ENCODE assay signal across 20 mouse cellular contexts in the genomic region with DNA sequence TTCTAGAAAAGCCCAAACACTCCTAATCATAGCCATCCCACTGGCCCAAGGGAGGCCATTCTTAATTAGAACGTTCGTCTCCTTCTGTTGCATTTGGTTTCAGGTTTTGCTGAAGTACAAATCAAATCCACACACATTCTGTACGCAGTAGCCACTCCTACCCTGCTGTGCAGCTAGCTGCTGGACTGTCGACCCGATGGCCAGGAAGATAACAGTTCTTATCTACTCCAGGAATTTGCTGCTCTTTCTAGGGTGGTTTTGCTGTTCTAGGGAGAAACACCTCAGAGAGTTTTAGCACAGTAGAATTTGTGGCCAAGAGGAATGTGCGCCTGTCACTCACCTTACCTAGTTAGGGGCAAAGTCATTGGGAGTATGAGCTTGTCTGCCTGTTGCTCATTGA. TPM values are rescaled to one million over a fixed set of nuclear protein-coding genes. Genes with fewer than 3 reads are reported as not detected.
DNase-seq lines count a peak whose midpoint lies in the region; ATAC-seq and TF ChIP-seq lines count a peak whose summit lies in the region.
"Had no signal": no experiment of that assay in that cellular context is flagged by ENCODE, and none has a peak within 500 bp of the region (broad histone marks: within the 10 kb centered on the region; RNA-seq: fewer than 3 reads in every experiment).

No protein-coding gene starts in this region.

- H3K36me3 ChIP-seq in liver, embryonic 13.5 days = no peaks in the 10 kb centered on the region
- no peaks in the 10 kb centered on the region for H3K36me3 ChIP-seq in intestine, postnatal 0 days (ENCODE audit: control insufficient read depth, insufficient read depth)
- H3K36me3 ChIP-seq: embryonic facial prominence, embryonic 15.5 days; heart, embryonic 13.5 days had no signal

- peaks cover 11% of the 10 kb centered on the region for H3K4me1 ChIP-seq in liver, embryonic 13.5 days (replicated peaks)
- no peaks in the 10 kb centered on the region for H3K4me1 ChIP-seq in intestine, postnatal 0 days (replicated peaks; ENCODE audit: control insufficient read depth, insufficient read depth, low read length)

- no peak overlapping the region for H3K27ac ChIP-seq in liver, embryonic 13.5 days
- peak overlapping the region; percentile 50 for H3K27ac ChIP-seq in intestine, postnatal 0 days (ENCODE audit: low read depth, low read length)
- H3K27ac ChIP-seq: embryonic facial prominence, embryonic 15.5 days; forebrain, embryonic 10.5 days; heart, embryonic 13.5 days; hindbrain, embryonic 15.5 days had no signal

- H3K27me3 ChIP-seq in liver, embryonic 13.5 days = no peaks in the 10 kb centered on the region
- H3K27me3 ChIP-seq in intestine, postnatal 0 days (replicated peaks; ENCODE audit: control insufficient read depth, insufficient read depth, low read length) = no peaks in the 10 kb centered on the region
- H3K27me3 ChIP-seq: embryonic facial prominence, embryonic 15.5 days; heart, embryonic 13.5 days; hindbrain, embryonic 15.5 days had no signal

- DNase-seq in liver, embryonic 13.5 days = no peak
- DNase-seq in liver = no peak
- peak; percentile 60 for DNase-seq in urinary bladder, postnatal 14 days (ENCODE audit: low spot score)
- DNase-seq in urinary bladder, adult 2 months (ENCODE audit: low spot score) = no peak
- no peak for DNase-seq in adrenal gland, adult 18-20 months (ENCODE audit: low spot score in 2 of 2)
- DNase-seq in spleen, postnatal 10 days (ENCODE audit: low spot score in 2 of 2) = no peak
- DNase-seq: adrenal gland, postnatal 14 days; cerebellum, adult 11-12 months; cerebellum, adult 9-10 months; cerebellum, postnatal 25 days; gastrocnemius, postnatal 36 days; heart, adult 11 months; heart, postnatal 36 days had no signal

- TF ChIP-seq CTCF in intestine, postnatal 0 days (IDR thresholded peaks at IDR 0.05; ENCODE audit: low read depth) = no peak

- H3K4me2 ChIP-seq in liver, embryonic 13.5 days = no peak overlapping the region
- H3K4me2 ChIP-seq in intestine, postnatal 0 days (replicated peaks; ENCODE audit: low read depth) = no peak overlapping the region
- H3K4me2 ChIP-seq: embryonic facial prominence, embryonic 15.5 days; heart, embryonic 13.5 days; hindbrain, embryonic 15.5 days had no signal

- 33% methylated on average over 6 of the region's 6 CpGs for WGBS in liver, embryonic 13.5 days (ENCODE audit: insufficient replicate concordance)
- WGBS in intestine, postnatal 0 days = 29% methylated on average over 6 of the region's 6 CpGs

- H3K4me3 ChIP-seq in liver, embryonic 13.5 days (replicated peaks) = no peak overlapping the region
- H3K4me3 ChIP-seq in intestine, postnatal 0 days (ENCODE audit: low read depth, low read length) = no peak overlapping the region
- H3K4me3 ChIP-seq: embryonic facial prominence, embryonic 15.5 days; erythroblast, embryonic 14.5 days; forebrain, embryonic 10.5 days; heart, embryonic 13.5 days; hindbrain, embryonic 15.5 days had no signal

- ATAC-seq in liver, embryonic 13.5 days (ENCODE audit: low read depth) = peak; percentile 39; the same call in 1 of the 2 replicates
- peak; percentile 52 for ATAC-seq in intestine, postnatal 0 days
- ATAC-seq: forebrain, embryonic 14.5 days had no signal

- no peaks in the 10 kb centered on the region for H3K9me3 ChIP-seq in liver, embryonic 13.5 days (replicated peaks)
- H3K9me3 ChIP-seq in intestine, postnatal 0 days (ENCODE audit: control insufficient read depth) = no peaks in the 10 kb centered on the region
- H3K9me3 ChIP-seq: embryonic facial prominence, embryonic 15.5 days; forebrain, embryonic 10.5 days; heart, embryonic 13.5 days; hindbrain, embryonic 15.5 days had no signal

- no peak overlapping the region for H3K9ac ChIP-seq in liver, embryonic 13.5 days
- no peak overlapping the region for H3K9ac ChIP-seq in intestine, postnatal 0 days (ENCODE audit: low read depth, low read length)
- H3K9ac ChIP-seq: embryonic facial prominence, embryonic 15.5 days; heart, embryonic 13.5 days; hindbrain, embryonic 15.5 days had no signal

RNA-seq across cellular contexts. Expression of gene Arfgap2, which starts 22.8 kb away (rescaled TPM):
- 64.1 and 70.4 TPM in 2 replicates for polyA plus RNA-seq in liver, embryonic 13.5 days (2015; fragmentation: Nextera tagmentation; extraction: Ambion mirVana)
- 30.7 and 41.6 TPM in 2 replicates for polyA plus RNA-seq in urinary bladder, adult 2 months (2012; rRNA removed)
- polyA plus RNA-seq in intestine, postnatal 0 days (2015; fragmentation: Nextera tagmentation; extraction: Ambion mirVana) = 37.6 and 39.0 TPM in 2 replicates
- 100 to 1,000 TPM in 1 of 2 experiments, 10 to 100 TPM in 1; 94.6 to 107 TPM for total RNA-seq in adrenal gland, adult 18-20 months (2021)

RNA-seq across cellular contexts. Expression of gene Pacsin3, which starts 31.8 kb away (rescaled TPM):
- 10.5 and 11.5 TPM in 2 replicates for polyA plus RNA-seq in liver, embryonic 13.5 days (2015; fragmentation: Nextera tagmentation; extraction: Ambion mirVana)
- polyA plus RNA-seq in urinary bladder, adult 2 months (2012; rRNA removed) = 43.3 and 46.7 TPM in 2 replicates
- polyA plus RNA-seq in intestine, postnatal 0 days (2015; fragmentation: Nextera tagmentation; extraction: Ambion mirVana) = 6.5 and 7.3 TPM in 2 replicates
- total RNA-seq in adrenal gland, adult 18-20 months (2021) = 100 to 1,000 TPM in 1 of 2 experiments, 10 to 100 TPM in 1; 35.7 to 130 TPM
- polyA plus RNA-seq: erythroblast, embryonic 14.5 days had no signal

RNA-seq across cellular contexts. Expression of gene Ddb2, which starts 50.8 kb away (rescaled TPM):
- polyA plus RNA-seq in liver, embryonic 13.5 days (2015; fragmentation: Nextera tagmentation; extraction: Ambion mirVana) = 5.5 and 6.0 TPM in 2 replicates
- 28.5 and 43.1 TPM in 2 replicates for polyA plus RNA-seq in urinary bladder, adult 2 months (2012; rRNA removed)
- polyA plus RNA-seq in intestine, postnatal 0 days (2015; fragmentation: Nextera tagmentation; extraction: Ambion mirVana) = 4.4 and 6.1 TPM in 2 replicates
- total RNA-seq in adrenal gland, adult 18-20 months (2021) = 1 to 10 TPM; 8.2 to 8.4 TPM
